Mouse (Mus musculus) bone marrow, adult 2 months (tissue): Measurements from ENCODE around the gene Hopx.

Experiments used
- CTCF ChIP-seq: fragments of 200-500 bp; IDR thresholded peaks from 2 replicates; pipeline ENCODE4 v1.5.1; 2011; ENCODE audit warnings: low read length, control low read depth; ENCODE audit not compliant: control insufficient read depth, insufficient read depth
- POLR2A ChIP-seq: fragments of 200-500 bp; IDR thresholded peaks from 2 replicates; pipeline ENCODE4 v1.6.1; 2011; ENCODE audit warnings: low read depth, mild to moderate bottlenecking, control low read depth, low read length, borderline replicate concordance; ENCODE audit not compliant: control insufficient read depth

- TF ChIP-seq CTCF = no peak
- TF ChIP-seq POLR2A = no peak
These were observed 19.0 kb upstream of the Hopx start for GRCm38 (mm10) chr5:77133960-77134359.
